Mouse (Mus musculus) granulocyte monocyte progenitor cell, adult 5-6 weeks (primary cell): Measurements from ENCODE around the gene Rab7b. TPM values are rescaled to one million over a fixed set of nuclear protein-coding genes. Genes with fewer than 3 reads are reported as not detected.

Experiments used
- ATAC-seq: replicated peaks from 2 replicates; pipeline ENCODE4 v1.8.0; 2016; ENCODE audit warnings: mild to moderate bottlenecking, moderate TSS enrichment, inconsistent platforms; ENCODE audit not compliant: poor library complexity, severe bottlenecking
- total RNA-seq, 2 experiments: library from RNA; stranded (forward) in 1 of 2; stranded (reverse) in 1 of 2; fragments of 200-712, 200-1000 nt in 1 of 2; fragments of >200 nt in 1 of 2; fragmentation: Nextera tagmentation in 1 of 2; gene quantifications; 2 replicates each; pipeline ENCODE4 v1.2.3; 2014 to 2017

Rab7b gene
- total RNA-seq, 2 experiments from 2014 or later, result 23.6 to 28.4 TPM

DNA sequence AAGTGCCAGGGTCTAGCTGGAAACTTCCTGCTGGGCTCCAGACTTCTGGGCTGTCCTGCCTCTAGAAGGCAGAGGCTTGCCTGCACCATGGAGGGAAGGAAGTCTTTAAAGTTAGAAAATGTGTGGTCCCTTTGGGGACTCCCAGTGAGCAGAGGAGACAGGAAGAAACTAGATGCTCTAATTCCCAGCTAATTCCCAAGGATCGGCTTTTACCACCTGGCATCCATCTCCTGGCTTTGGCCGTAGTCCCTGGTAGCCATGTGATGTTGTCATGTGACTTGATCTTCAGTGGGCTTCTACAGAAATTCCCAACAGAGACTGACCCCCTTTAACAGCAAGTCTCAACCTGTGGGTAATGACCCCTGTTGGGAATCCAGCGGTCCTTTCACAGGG, 71.9 kb downstream of the Rab7b start:
- ATAC-seq, result no peak

- ATAC-seq, result peak; percentile 69
Measured at GRCm38 (mm10) chr1:131761079-131761831, 72.8 kb downstream of the Rab7b start.

- ATAC-seq, result 0 out of 2 replicates have a peak, but pooled peaks have one; percentile 8
Measured at GRCm38 (mm10) chr1:131763683-131764082, 75.2 kb downstream of the Rab7b start.

GRCm38 (mm10) chr1:131764581-131765338, 76.3 kb downstream of the Rab7b start:
- ATAC-seq, result no peak

Other genes with a start within 250 kb of the Rab7b start
- gene Srgap2, start 161.3 kb upstream of the Rab7b start, total RNA-seq (2014; fragmentation: Nextera tagmentation), result 36.0 and 61.0 TPM in 2 replicates
- 14.3 and 16.5 TPM in 2 replicates for gene Srgap2, start 161.3 kb upstream of the Rab7b start, total RNA-seq (2017)
- gene Fam72a, start 160.8 kb upstream of the Rab7b start, total RNA-seq (2014; fragmentation: Nextera tagmentation), result 3.0 and 8.1 TPM in 2 replicates
- 5.0 and 5.7 TPM in 2 replicates for gene Fam72a, start 160.8 kb upstream of the Rab7b start, total RNA-seq (2017)
- not detected in 2 replicates for gene Avpr1b, start 89.5 kb upstream of the Rab7b start, total RNA-seq (2014; fragmentation: Nextera tagmentation)
- gene Avpr1b, start 89.5 kb upstream of the Rab7b start, total RNA-seq (2017), result not detected in 2 replicates
- gene Ctse, start 50.4 kb upstream of the Rab7b start, total RNA-seq (2014; fragmentation: Nextera tagmentation), result 1.7 and 7.5 TPM in 2 replicates
- 1.4 and 2.9 TPM in 2 replicates for gene Ctse, start 50.4 kb upstream of the Rab7b start, total RNA-seq (2017)
- not detected in 2 replicates for gene Slc26a9, start 55.3 kb downstream of the Rab7b start, total RNA-seq (2014; fragmentation: Nextera tagmentation)
- gene Slc26a9, start 55.3 kb downstream of the Rab7b start, total RNA-seq (2017), result 0.04 TPM in 1 of 2 replicates, not detected in the other
- 0.13 and 0.77 TPM in 2 replicates for gene Pm20d1, start 108.7 kb downstream of the Rab7b start, total RNA-seq (2014; fragmentation: Nextera tagmentation)
- gene Pm20d1, start 108.7 kb downstream of the Rab7b start, total RNA-seq (2017), result 0.05 and 0.13 TPM in 2 replicates
- 8.0 and 11.0 TPM in 2 replicates for gene Slc41a1, start 138.8 kb downstream of the Rab7b start, total RNA-seq (2014; fragmentation: Nextera tagmentation)
- 3.1 and 7.4 TPM in 2 replicates for gene Slc41a1, start 138.8 kb downstream of the Rab7b start, total RNA-seq (2017)
- gene Rab29, start 178.5 kb downstream of the Rab7b start, total RNA-seq (2014; fragmentation: Nextera tagmentation), result 20.2 and 22.2 TPM in 2 replicates
- gene Rab29, start 178.5 kb downstream of the Rab7b start, total RNA-seq (2017), result 22.9 and 26.2 TPM in 2 replicates
- gene Nucks1, start 221.8 kb downstream of the Rab7b start, total RNA-seq (2014; fragmentation: Nextera tagmentation), result 147 and 170 TPM in 2 replicates
- 341 and 364 TPM in 2 replicates for gene Nucks1, start 221.8 kb downstream of the Rab7b start, total RNA-seq (2017)